Mouse (Mus musculus) limb, embryonic 14.5 days (tissue): ENCODE data around the gene Ssr2. TPM values are rescaled to one million over a fixed set of nuclear protein-coding genes. Genes with fewer than 3 reads are reported as not detected.

ENCODE experiments used
- ATAC-seq: fragments of 200-750 bp; cut with Nextera tagmentation; 2 replicates; pipeline ENCODE4 v1.8.0; 2017; ENCODE audit warnings: low read depth, moderate number of reproducible peaks, moderate TSS enrichment; ENCODE audit not compliant: low FRiP score
- DNase-seq: peaks from one replicate; pipeline ENCODE4 v3.0.0-alpha.2; 2015; ENCODE audit warnings: low spot score
- H3K27ac ChIP-seq: fragments of 300-500 bp; sonication (generic); replicated peaks from 2 replicates; pipeline ENCODE4 v1.5.1; 2014; ENCODE audit warnings: low read depth, mild to moderate bottlenecking, low read length, moderate library complexity, mixed read lengths
- H3K27me3 ChIP-seq: fragments of 300-500 bp; sonication (generic); 2 replicates; pipeline ENCODE4 v1.6.1; 2014; ENCODE audit warnings: low read length, mixed read lengths; ENCODE audit not compliant: control insufficient read depth, insufficient read depth
- H3K36me3 ChIP-seq: fragments of 300-500 bp; sonication (generic); 2 replicates; pipeline ENCODE4 v1.6.1; 2014; ENCODE audit warnings: mild to moderate bottlenecking, low read length, moderate library complexity, mixed read lengths; ENCODE audit not compliant: control insufficient read depth, insufficient read depth
- H3K4me1 ChIP-seq: fragments of 300-500 bp; sonication (generic); 2 replicates; pipeline ENCODE4 v1.6.1; 2014; ENCODE audit warnings: antibody characterized with exemption, low read length, mixed read lengths; ENCODE audit not compliant: control insufficient read depth, insufficient read depth
- H3K4me2 ChIP-seq: fragments of 300-500 bp; sonication (generic); replicated peaks from 2 replicates; pipeline ENCODE4 v1.6.1; 2014; ENCODE audit warnings: low read depth, mild to moderate bottlenecking, low read length, moderate library complexity; ENCODE audit not compliant: severe bottlenecking
- H3K4me3 ChIP-seq: fragments of 300-500 bp; sonication (generic); replicated peaks from 2 replicates; pipeline ENCODE4 v1.5.1; 2014; ENCODE audit warnings: low read length
- H3K9ac ChIP-seq: fragments of 300-500 bp; sonication (generic); 2 replicates; pipeline ENCODE4 v1.6.1; 2014; ENCODE audit warnings: mild to moderate bottlenecking, low read depth, low read length, moderate library complexity; ENCODE audit not compliant: severe bottlenecking
- H3K9me3 ChIP-seq: fragments of 300-500 bp; sonication (generic); 2 replicates; pipeline ENCODE4 v1.6.1; 2016; ENCODE audit warnings: low read length; ENCODE audit not compliant: control insufficient read depth
- POLR2A ChIP-seq: fragments of 200-500 bp; IDR thresholded peaks from 2 replicates; pipeline ENCODE4 v1.8.0; 2012; ENCODE audit warnings: inconsistent platforms, mild to moderate bottlenecking, moderate library complexity, borderline replicate concordance; ENCODE audit not compliant: insufficient read depth, insufficient read length; ENCODE audit errors: extremely low read depth
- WGBS: fragments of 180-500 bp; shearing (Covaris S2); extraction: QIAGEN DNeasy Blood & Tissue Kit; methylation state at CpG from one replicate; pipeline ENCODE4 v1.1.7; 2014; 5-methylcytosine and 5-hydroxymethylcytosine counted together
- polyA plus RNA-seq, 2 experiments: library from polyadenylated mRNA; depleted of rRNA in 1 of 2; stranded (reverse) in 1 of 2; unstranded in 1 of 2; fragments of >200 nt; fragmentation: Nextera tagmentation in 1 of 2; extraction: Ambion mirVana in 1 of 2; gene quantifications; 2 replicates each; pipeline versions ENCODE4 v1.2.1 to v1.2.3; 2012 to 2014

The Ssr2 gene
- polyA plus RNA-seq, 2 experiments: 325 to 422 TPM

DNA sequence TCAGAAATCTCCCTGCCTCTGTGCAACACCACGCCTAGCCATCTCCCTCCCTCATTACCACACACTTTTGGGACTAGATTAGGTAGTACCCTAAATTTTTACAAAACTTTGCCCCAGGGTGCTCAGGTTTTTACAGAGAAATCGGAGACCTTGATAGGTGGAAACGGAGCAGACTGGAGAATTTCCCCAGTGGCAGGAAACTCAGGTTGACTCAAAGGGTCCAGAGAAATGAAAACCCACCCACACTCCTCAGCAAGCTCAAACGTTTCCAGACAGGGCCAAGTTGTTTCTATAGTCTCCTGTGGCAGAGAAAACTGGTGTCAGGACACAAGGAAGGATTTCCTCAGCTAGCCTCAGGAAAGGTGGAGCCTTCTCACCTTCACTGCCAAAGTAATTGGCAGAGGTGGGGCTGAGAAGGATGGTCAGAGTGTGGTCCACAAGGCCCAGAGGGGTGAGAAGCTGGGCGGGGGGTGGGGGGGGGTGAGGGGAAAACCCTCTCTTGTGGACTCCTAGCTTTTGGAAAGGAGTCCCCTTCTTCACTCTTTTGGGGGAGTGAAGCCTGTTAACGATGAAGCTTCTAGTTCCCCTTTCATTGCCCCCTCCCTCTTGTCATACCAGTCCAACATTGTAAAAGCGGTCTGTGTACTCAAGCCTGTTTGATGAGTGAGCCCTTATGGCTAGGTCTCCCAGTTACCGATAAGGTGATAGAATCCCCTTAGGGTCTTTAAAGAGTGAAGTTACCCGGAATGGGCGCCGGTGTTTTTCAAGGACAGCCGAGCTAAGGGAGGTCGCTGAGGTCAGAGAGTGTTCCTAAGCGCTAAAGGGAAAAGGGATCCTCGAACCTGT is 44.7 kb downstream of the Ssr2 start:
- DNase-seq (no peak), ATAC-seq (no peak)
- Histone ChIP-seq H3K9me3 (no peaks in the 10 kb centered on the region), H3K4me3 (peak overlapping the region; percentile 80), H3K36me3 (peaks cover 15% of the 10 kb centered on the region; the same call in 1 of the 2 replicates), H3K4me2 (peak overlapping the region; percentile 92), H3K27me3 (no peaks in the 10 kb centered on the region), H3K4me1 (peaks cover 37% of the 10 kb centered on the region), H3K9ac (peak overlapping the region; percentile 96), H3K27ac (peak overlapping the region; percentile 96)
- WGBS: 8% methylated on average over 15 of the region's 15 CpGs
- TF ChIP-seq POLR2A: no peak

DNA sequence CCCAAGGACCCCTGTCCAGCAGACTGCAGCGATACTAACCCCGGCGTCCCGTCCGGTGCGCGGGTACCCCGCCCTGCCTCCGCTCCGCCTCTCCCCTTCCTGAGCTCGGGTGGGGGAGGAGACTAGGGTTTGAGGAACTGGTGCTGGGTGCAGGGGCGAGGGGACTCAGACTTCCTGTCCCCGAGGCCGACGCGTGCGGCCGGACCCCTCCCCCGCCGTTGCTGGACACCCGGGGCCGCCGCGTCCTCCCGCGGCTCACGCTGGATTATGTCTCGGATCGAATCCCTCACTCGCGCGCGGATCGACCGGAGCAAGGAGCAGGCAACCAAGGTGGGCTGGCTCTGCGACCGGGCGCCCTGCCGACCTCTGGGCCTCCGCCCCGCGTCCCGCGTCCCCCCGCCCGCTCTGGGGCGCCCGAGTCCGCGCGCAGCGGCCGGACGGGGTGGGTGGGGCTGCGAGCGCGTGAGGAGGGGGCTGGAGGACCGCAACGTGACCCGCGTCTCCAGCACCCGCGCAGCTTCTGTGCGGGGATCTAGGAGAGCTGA is 45.4 kb downstream of the Ssr2 start:
- 1% methylated on average over 25 of the region's 64 CpGs for WGBS
- peaks cover 32% of the 10 kb centered on the region for H3K4me1 ChIP-seq
- ATAC-seq: peak; percentile 72

DNA sequence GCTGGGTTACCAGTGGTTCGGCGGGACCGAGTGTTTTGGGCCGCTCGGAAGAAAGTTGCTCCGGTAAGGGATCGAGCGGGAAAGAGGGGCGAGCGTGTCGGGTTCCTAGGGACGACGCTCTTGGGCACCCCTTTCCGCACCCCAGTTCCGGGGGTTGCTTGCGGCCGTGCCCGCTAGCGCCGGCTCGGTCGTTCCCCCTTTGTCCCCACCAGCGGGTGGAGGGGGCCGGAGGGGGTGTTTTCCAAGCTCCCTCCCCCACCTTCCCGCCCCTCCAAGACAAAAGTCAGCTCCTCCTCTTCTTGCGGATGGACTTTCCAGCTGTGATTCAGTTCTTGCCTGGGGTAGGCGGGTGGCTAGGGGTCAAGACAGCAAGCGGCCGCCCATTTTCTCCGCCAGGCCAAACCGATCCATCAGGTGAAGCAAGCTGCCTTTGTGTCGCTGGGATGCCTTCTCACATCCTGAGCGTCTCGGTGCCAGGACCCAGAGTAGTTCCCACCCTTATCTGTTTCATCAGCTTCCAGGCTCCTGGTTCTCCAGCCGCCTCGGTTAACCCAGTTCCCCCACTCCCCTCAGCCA is 45.9 kb downstream of the Ssr2 start:
- Histone ChIP-seq H3K36me3 (peaks cover 25% of the 10 kb centered on the region; the same call in 1 of the 2 replicates), H3K4me2 (peak overlapping the region; percentile 92), H3K4me3 (peak overlapping the region; percentile 80), H3K9ac (peak overlapping the region; percentile 96), H3K27ac (peak overlapping the region; percentile 96), H3K9me3 (no peaks in the 10 kb centered on the region), H3K4me1 (peaks cover 32% of the 10 kb centered on the region), H3K27me3 (no peaks in the 10 kb centered on the region)
- DNase-seq (peak; percentile 51), ATAC-seq (peak; percentile 36)
- no peak for TF ChIP-seq POLR2A
- WGBS: 0% methylated on average over 19 of the region's 36 CpGs

More for the DNA sequence above, 45.4 kb downstream of the Ssr2 start:
- Histone ChIP-seq H3K9ac (peak overlapping the region; percentile 96), H3K27me3 (no peaks in the 10 kb centered on the region), H3K9me3 (no peaks in the 10 kb centered on the region), H3K4me2 (peak overlapping the region; percentile 92), H3K27ac (peak overlapping the region; percentile 96), H3K36me3 (peaks cover 21% of the 10 kb centered on the region; the same call in 1 of the 2 replicates), H3K4me3 (peak overlapping the region; percentile 80)
- peak; percentile 42; the same call in 1 of the 2 replicates for TF ChIP-seq POLR2A
- DNase-seq: peak; percentile 72

DNA sequence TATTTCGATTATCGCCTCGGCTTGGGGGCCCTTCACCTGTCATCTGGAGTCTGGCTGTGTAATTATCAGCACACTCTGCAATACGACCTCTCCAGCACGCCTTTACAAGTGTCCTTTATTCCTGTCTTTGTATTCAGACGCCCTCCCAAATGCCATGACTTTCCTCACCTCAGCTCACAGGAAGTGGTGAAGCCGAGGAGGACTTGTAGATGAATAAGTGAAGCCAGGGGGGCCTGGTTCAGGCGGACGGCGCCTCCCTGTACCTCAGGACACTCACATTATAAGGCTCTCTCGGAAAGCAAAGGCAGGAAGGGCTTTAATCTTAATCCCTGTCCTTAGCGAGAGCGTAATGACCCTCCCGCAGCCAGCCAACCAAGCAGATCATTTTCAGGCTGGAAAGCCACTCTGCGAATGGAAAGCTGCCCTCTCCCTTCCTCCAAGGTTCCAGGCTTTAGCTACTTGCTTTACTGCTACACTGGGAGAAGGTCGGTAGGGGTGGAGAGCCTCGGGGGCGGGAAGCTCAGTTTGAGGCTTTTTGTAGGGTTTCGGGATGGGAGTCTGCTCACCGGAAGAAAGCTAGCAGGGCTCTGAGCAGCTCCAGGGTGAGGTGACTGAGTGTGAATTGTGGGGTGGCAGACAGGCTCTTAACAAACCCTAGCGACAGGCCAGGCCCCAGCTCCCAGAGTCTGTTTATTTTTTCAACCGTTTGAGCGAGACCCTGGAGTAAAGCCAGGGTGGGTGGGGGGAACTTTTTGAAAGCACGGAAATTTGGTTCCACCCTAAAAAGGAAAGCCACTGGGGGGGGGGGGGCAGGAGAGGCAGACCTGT is 46.7 kb downstream of the Ssr2 start:
- ATAC-seq: no peak
- TF ChIP-seq POLR2A: no peak

More for the DNA sequence above, 46.7 kb downstream of the Ssr2 start:
- H3K9me3 ChIP-seq: no peaks in the 10 kb centered on the region
- H3K4me3 ChIP-seq: peak overlapping the region; percentile 80
- peak overlapping the region; percentile 92 for H3K4me2 ChIP-seq
- H3K36me3 ChIP-seq: peaks cover 25% of the 10 kb centered on the region; the same call in 1 of the 2 replicates
- under 1% methylated on average over 24 of the region's 24 CpGs for WGBS
- peak overlapping the region; percentile 96 for H3K9ac ChIP-seq
- peak; percentile 47 for DNase-seq
- H3K27me3 ChIP-seq: no peaks in the 10 kb centered on the region
- H3K27ac ChIP-seq: peak overlapping the region; percentile 96
- peaks cover 28% of the 10 kb centered on the region for H3K4me1 ChIP-seq
